Mouse (Mus musculus): ENCODE data around the gene N4bp3.

DNA sequence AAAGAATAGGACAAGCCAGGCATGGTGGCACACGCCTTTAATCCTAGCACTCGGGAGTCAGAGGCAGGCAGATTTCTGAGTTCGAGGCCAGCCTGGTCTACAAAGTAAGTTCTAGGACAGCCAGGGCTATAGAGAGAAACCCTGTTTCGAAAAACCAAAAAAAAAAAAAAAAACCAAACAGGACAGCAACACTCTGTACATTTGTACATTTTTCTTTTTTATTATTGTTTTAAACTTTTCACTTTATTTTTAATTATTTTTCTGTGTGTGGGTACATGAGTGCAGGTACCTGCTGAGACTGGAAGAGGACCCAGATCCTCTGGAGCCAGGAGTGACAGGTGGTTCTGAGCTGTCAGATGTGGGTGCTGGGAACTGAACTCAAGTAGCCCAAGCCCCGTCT lies 24.7 kb upstream of the N4bp3 start:
- TF ChIP-seq CTCF (IDR thresholded peaks at IDR 0.05; ENCODE audit: low read depth, low read length) (no peak), POLR2A (IDR thresholded peaks at IDR 0.05; ENCODE audit: insufficient read depth, low read length) (no peak)
